Mouse (Mus musculus): ENCODE measurements around the gene Cav1. TPM values are rescaled to one million over a fixed set of nuclear protein-coding genes. Genes with fewer than 3 reads are reported as not detected.

The Cav1 gene
- polyA plus RNA-seq, 1 experiment from 2014 or later: 34.9 TPM

GRCm38 (mm10) chr6:17314659-17315616 lies 8.8 kb downstream of the Cav1 start:
- no peak overlapping the region for H3K9ac ChIP-seq (replicated peaks; ENCODE audit: low read depth, low read length)
- ATAC-seq: no peak
- H3K9me3 ChIP-seq (ENCODE audit: control insufficient read depth, low read length): no peaks in the 10 kb centered on the region
- H3K4me1 ChIP-seq (replicated peaks; ENCODE audit: control insufficient read depth, insufficient read depth, low read length): no peaks in the 10 kb centered on the region; the same call in 1 of the 2 replicates
- no peak overlapping the region for H3K4me3 ChIP-seq (replicated peaks; ENCODE audit: low read length)
- H3K27me3 ChIP-seq (replicated peaks; ENCODE audit: control insufficient read depth, insufficient read depth, low read length): no peaks in the 10 kb centered on the region
- WGBS: 82% methylated on average over 5 of the region's 5 CpGs
- H3K36me3 ChIP-seq (ENCODE audit: control insufficient read depth, insufficient read depth): no peaks in the 10 kb centered on the region
- H3K27ac ChIP-seq (ENCODE audit: low read length): no peak overlapping the region
- no peak overlapping the region for H3K4me2 ChIP-seq (ENCODE audit: low read length)

- Histone ChIP-seq H3K9ac (replicated peaks; ENCODE audit: low read depth, low read length) (no peak overlapping the region), H3K36me3 (ENCODE audit: control insufficient read depth, insufficient read depth) (no peaks in the 10 kb centered on the region), H3K4me1 (replicated peaks; ENCODE audit: control insufficient read depth, insufficient read depth, low read length) (no peaks in the 10 kb centered on the region; the same call in 1 of the 2 replicates), H3K27ac (ENCODE audit: low read length) (no peak overlapping the region), H3K27me3 (replicated peaks; ENCODE audit: control insufficient read depth, insufficient read depth, low read length) (no peaks in the 10 kb centered on the region), H3K4me3 (replicated peaks; ENCODE audit: low read length) (no peak overlapping the region), H3K4me2 (ENCODE audit: low read length) (no peak overlapping the region), H3K9me3 (ENCODE audit: control insufficient read depth, low read length) (no peaks in the 10 kb centered on the region)
- 63% methylated on average over 15 of the region's 15 CpGs for WGBS
- ATAC-seq: no peak
Observed at GRCm38 (mm10) chr6:17316294-17317166, 10.4 kb downstream of the Cav1 start.

DNA sequence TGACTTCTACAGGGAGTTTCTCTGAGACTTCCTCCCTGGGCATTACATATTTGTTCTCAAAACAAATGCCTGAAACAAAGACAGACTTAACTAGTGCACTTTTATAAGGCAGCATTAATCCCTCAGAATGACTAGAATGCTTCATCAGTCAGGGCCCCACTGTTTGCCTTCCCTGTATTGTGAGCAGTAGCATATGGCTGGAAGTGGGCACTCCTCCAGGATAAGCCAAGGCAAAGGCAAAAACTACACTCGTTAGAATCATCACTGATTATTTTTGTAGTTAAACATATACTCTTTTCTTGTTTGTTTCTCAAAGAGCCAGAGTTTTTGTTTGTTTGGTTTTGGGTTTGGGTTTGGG lies 11.0 kb downstream of the Cav1 start:
- H3K27me3 ChIP-seq (replicated peaks; ENCODE audit: control insufficient read depth, insufficient read depth, low read length): no peaks in the 10 kb centered on the region
- no peak overlapping the region for H3K9ac ChIP-seq (replicated peaks; ENCODE audit: low read depth, low read length)
- 8% methylated on average over 1 of the region's 1 CpGs for WGBS

DNA sequence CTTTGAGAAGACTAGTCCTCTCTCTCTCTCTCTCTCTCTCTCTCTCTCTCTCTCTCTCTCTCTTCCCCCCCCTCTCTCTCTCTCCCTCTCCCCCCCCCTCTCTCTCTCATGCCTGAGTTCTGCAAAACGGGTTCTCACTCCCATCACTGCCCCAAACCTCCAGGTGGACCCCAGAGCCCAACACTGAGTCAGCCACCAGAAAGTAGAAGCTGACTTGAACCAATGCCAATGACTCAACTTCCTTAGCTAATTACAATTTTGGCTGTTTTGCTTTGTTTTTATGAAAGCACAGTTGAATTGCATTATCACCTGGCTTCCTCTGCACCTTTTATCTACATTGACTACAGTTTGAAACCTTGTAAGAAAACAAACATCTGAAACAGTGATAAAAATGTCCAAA lies 11.8 kb downstream of the Cav1 start:
- no peak for ATAC-seq
- 38% methylated on average over 1 of the region's 1 CpGs for WGBS

More for the DNA sequence above, 11.0 kb downstream of the Cav1 start:
- Histone ChIP-seq H3K4me2 (ENCODE audit: low read length) (no peak overlapping the region), H3K4me1 (replicated peaks; ENCODE audit: control insufficient read depth, insufficient read depth, low read length) (no peaks in the 10 kb centered on the region; the same call in 1 of the 2 replicates), H3K27ac (ENCODE audit: low read length) (no peak overlapping the region), H3K4me3 (replicated peaks; ENCODE audit: low read length) (no peak overlapping the region), H3K36me3 (ENCODE audit: control insufficient read depth, insufficient read depth) (no peaks in the 10 kb centered on the region), H3K9me3 (ENCODE audit: control insufficient read depth, low read length) (no peaks in the 10 kb centered on the region)
- peak; percentile 67; the same call in 1 of the 2 replicates for ATAC-seq

GRCm38 (mm10) chr6:17321976-17322375 lies 15.8 kb downstream of the Cav1 start:
- no peaks in the 10 kb centered on the region; the same call in 1 of the 2 replicates for H3K4me1 ChIP-seq (replicated peaks; ENCODE audit: control insufficient read depth, insufficient read depth, low read length)
- 87% methylated on average over 6 of the region's 6 CpGs for WGBS
- H3K4me3 ChIP-seq (replicated peaks; ENCODE audit: low read length): no peak overlapping the region
- H3K9me3 ChIP-seq (ENCODE audit: control insufficient read depth, low read length): no peaks in the 10 kb centered on the region
- H3K36me3 ChIP-seq (ENCODE audit: control insufficient read depth, insufficient read depth): no peaks in the 10 kb centered on the region
- no peak for ATAC-seq
- H3K9ac ChIP-seq (replicated peaks; ENCODE audit: low read depth, low read length): no peak overlapping the region
- H3K4me2 ChIP-seq (ENCODE audit: low read length): no peak overlapping the region
- no peak overlapping the region for H3K27ac ChIP-seq (ENCODE audit: low read length)
- H3K27me3 ChIP-seq (replicated peaks; ENCODE audit: control insufficient read depth, insufficient read depth, low read length): no peaks in the 10 kb centered on the region

More for the DNA sequence above, 11.8 kb downstream of the Cav1 start:
- Histone ChIP-seq H3K27me3 (replicated peaks; ENCODE audit: control insufficient read depth, insufficient read depth, low read length) (no peaks in the 10 kb centered on the region), H3K27ac (ENCODE audit: low read length) (no peak overlapping the region), H3K9me3 (ENCODE audit: control insufficient read depth, low read length) (no peaks in the 10 kb centered on the region), H3K4me1 (replicated peaks; ENCODE audit: control insufficient read depth, insufficient read depth, low read length) (no peaks in the 10 kb centered on the region; the same call in 1 of the 2 replicates), H3K9ac (replicated peaks; ENCODE audit: low read depth, low read length) (no peak overlapping the region), H3K4me3 (replicated peaks; ENCODE audit: low read length) (no peak overlapping the region), H3K36me3 (ENCODE audit: control insufficient read depth, insufficient read depth) (no peaks in the 10 kb centered on the region), H3K4me2 (ENCODE audit: low read length) (no peak overlapping the region)

DNA sequence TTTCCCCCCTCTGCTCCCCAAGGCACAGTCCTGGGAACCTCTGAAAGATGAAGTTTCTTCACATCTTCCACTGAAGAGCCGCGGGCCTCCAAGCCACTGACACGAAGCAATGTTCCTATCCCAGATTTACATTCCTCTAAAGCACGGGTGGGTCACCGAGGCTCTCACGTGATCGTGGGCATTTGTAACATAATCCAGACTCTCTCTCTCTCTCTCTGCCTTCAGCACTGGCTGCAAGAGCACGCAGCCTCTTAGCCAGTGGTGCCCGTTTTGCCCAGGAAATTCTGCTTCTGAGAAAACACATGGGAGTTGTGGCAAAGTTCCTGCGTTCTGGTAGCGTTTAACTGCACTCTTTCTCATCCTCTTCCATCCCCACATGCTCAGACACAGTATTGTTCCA lies 21.1 kb downstream of the Cav1 start:
- WGBS: 62% methylated on average over 11 of the region's 11 CpGs
- no peaks in the 10 kb centered on the region for H3K9me3 ChIP-seq (ENCODE audit: control insufficient read depth, low read length)
- no peak overlapping the region for H3K27ac ChIP-seq (ENCODE audit: low read length)
- no peak overlapping the region for H3K4me3 ChIP-seq (replicated peaks; ENCODE audit: low read length)
- H3K36me3 ChIP-seq (ENCODE audit: control insufficient read depth, insufficient read depth): no peaks in the 10 kb centered on the region
- H3K27me3 ChIP-seq (replicated peaks; ENCODE audit: control insufficient read depth, insufficient read depth, low read length): no peaks in the 10 kb centered on the region
- H3K4me2 ChIP-seq (ENCODE audit: low read length): no peak overlapping the region
- ATAC-seq: no peak; the same call in 1 of the 2 replicates
- H3K9ac ChIP-seq (replicated peaks; ENCODE audit: low read depth, low read length): no peak overlapping the region
- H3K4me1 ChIP-seq (replicated peaks; ENCODE audit: control insufficient read depth, insufficient read depth, low read length): no peaks in the 10 kb centered on the region

DNA sequence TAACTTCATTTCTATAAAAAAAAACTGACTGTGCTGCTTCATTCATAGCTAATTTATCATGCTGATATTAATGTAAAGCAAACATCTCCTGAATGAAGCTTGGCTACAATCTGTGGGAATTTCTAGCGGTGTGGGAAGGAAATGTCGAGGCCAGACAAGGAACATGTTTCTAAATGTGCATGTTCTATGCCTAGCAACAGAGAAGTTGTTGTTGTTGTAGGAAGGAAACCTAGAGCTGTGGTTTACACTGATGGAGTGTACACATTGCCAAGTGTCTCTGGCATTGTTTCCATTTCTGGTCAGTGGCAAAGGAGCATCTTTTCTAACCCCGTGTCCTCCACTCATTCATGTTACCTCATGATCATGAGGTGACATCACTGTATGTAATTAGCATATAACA lies 23.7 kb downstream of the Cav1 start:
- no peak overlapping the region for H3K4me3 ChIP-seq (replicated peaks; ENCODE audit: low read length)
- H3K9me3 ChIP-seq (ENCODE audit: control insufficient read depth, low read length): no peaks in the 10 kb centered on the region
- H3K9ac ChIP-seq (replicated peaks; ENCODE audit: low read depth, low read length): no peak overlapping the region
- H3K27me3 ChIP-seq (replicated peaks; ENCODE audit: control insufficient read depth, insufficient read depth, low read length): no peaks in the 10 kb centered on the region
- H3K27ac ChIP-seq (ENCODE audit: low read length): no peak overlapping the region
- no peak overlapping the region for H3K4me2 ChIP-seq (ENCODE audit: low read length)
- no peaks in the 10 kb centered on the region for H3K4me1 ChIP-seq (replicated peaks; ENCODE audit: control insufficient read depth, insufficient read depth, low read length)
- ATAC-seq: no peak
- 76% methylated on average over 3 of the region's 3 CpGs for WGBS
- H3K36me3 ChIP-seq (ENCODE audit: control insufficient read depth, insufficient read depth): no peaks in the 10 kb centered on the region

DNA sequence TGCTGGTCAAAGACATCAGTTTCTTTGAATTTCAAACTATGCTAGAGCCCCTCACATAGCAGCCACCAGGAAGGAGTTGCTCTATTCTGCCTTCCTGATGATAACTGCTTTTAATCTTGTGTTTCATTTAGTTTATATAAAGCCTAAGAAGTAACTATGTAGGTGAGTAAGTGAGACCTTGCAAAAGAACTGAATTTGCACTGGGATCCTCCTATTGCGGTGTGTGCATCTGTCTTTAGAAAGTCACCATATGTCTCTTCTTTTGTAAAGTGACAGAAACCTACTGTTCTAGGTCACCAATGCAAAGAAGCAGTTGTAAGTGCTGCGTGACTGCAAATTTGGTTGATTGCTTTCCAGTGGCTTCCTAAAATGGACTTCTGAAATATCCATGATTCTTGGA lies 31.6 kb downstream of the Cav1 start:
- H3K27ac ChIP-seq (ENCODE audit: low read length): no peak overlapping the region
- 91% methylated on average over 2 of the region's 2 CpGs for WGBS
- H3K4me1 ChIP-seq (replicated peaks; ENCODE audit: control insufficient read depth, insufficient read depth, low read length): no peaks in the 10 kb centered on the region
- H3K27me3 ChIP-seq (replicated peaks; ENCODE audit: control insufficient read depth, insufficient read depth, low read length): no peaks in the 10 kb centered on the region
- no peaks in the 10 kb centered on the region for H3K9me3 ChIP-seq (ENCODE audit: control insufficient read depth, low read length)
- no peak for ATAC-seq
- H3K4me3 ChIP-seq (replicated peaks; ENCODE audit: low read length): no peak overlapping the region
- H3K36me3 ChIP-seq (ENCODE audit: control insufficient read depth, insufficient read depth): no peaks in the 10 kb centered on the region
- no peak overlapping the region for H3K4me2 ChIP-seq (ENCODE audit: low read length)
- no peak overlapping the region for H3K9ac ChIP-seq (replicated peaks; ENCODE audit: low read depth, low read length)

DNA sequence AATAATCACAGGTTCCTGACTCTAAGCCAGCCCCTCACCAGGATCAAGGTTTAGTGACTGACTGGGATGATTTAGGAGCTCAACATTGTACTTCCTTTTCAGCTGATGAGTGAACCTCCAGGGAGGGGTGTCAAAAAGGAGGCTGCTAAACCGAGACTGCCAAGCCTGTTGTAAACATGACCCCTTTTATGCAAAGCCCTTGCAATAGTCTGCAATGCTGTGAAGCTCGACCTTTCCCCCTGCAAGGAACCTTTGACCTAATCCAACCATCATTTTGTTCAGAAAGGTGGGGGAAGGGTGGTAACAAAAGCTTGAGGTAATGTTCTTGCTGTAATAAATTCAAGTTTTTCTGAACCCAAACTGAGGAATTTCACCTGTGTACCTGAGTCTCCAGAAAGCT lies 34.3 kb downstream of the Cav1 start:
- WGBS: 14% methylated on average over 2 of the region's 2 CpGs
- H3K4me1 ChIP-seq (replicated peaks; ENCODE audit: control insufficient read depth, insufficient read depth, low read length): no peaks in the 10 kb centered on the region
- H3K4me2 ChIP-seq (ENCODE audit: low read length): no peak overlapping the region
- H3K9ac ChIP-seq (replicated peaks; ENCODE audit: low read depth, low read length): no peak overlapping the region
- no peaks in the 10 kb centered on the region for H3K9me3 ChIP-seq (ENCODE audit: control insufficient read depth, low read length)
- H3K36me3 ChIP-seq (ENCODE audit: control insufficient read depth, insufficient read depth): no peaks in the 10 kb centered on the region
- no peak overlapping the region for H3K4me3 ChIP-seq (replicated peaks; ENCODE audit: low read length)
- H3K27ac ChIP-seq (ENCODE audit: low read length): no peak overlapping the region
- H3K27me3 ChIP-seq (replicated peaks; ENCODE audit: control insufficient read depth, insufficient read depth, low read length): no peaks in the 10 kb centered on the region
- ATAC-seq: no peak

Measured in forebrain, embryonic 16.5 days (tissue).